Comparison of ENCODE assay signal across 8 mouse cellular contexts in genomic region chr2:67564851-67565479, GRCm38 (mm10). TPM values are rescaled to one million over a fixed set of nuclear protein-coding genes. Genes with fewer than 3 reads are reported as not detected.
DNase-seq lines count a peak whose midpoint lies in the region; ATAC-seq lines count a peak whose summit lies in the region.

No protein-coding gene starts in this region.

- no peaks in the 10 kb centered on the region for H3K9me3 ChIP-seq in forebrain, embryonic 11.5 days (ENCODE audit: control insufficient read depth, low read length)
- no peaks in the 10 kb centered on the region for H3K9me3 ChIP-seq in heart, embryonic 15.5 days (replicated peaks)
- no peaks in the 10 kb centered on the region for H3K9me3 ChIP-seq in liver, embryonic 15.5 days (replicated peaks)

- H3K4me1 ChIP-seq in forebrain, embryonic 11.5 days (replicated peaks; ENCODE audit: control insufficient read depth, insufficient read depth, low read length), result no peaks in the 10 kb centered on the region; the same call in 1 of the 2 replicates
- H3K4me1 ChIP-seq in heart, embryonic 15.5 days (replicated peaks), result peaks cover 17% of the 10 kb centered on the region
- no peaks in the 10 kb centered on the region for H3K4me1 ChIP-seq in liver, embryonic 15.5 days (replicated peaks)

- WGBS in forebrain, embryonic 11.5 days, result 2% methylated on average over 23 of the region's 23 CpGs
- 3% methylated on average over 23 of the region's 23 CpGs for WGBS in heart, embryonic 15.5 days
- 4% methylated on average over 23 of the region's 23 CpGs for WGBS in liver, embryonic 15.5 days (ENCODE audit: insufficient replicate concordance)

- H3K4me3 ChIP-seq in forebrain, embryonic 11.5 days (ENCODE audit: low read depth, low read length), result peak overlapping the region; percentile 74
- H3K4me3 ChIP-seq in heart, embryonic 15.5 days, result peak overlapping the region; percentile 82
- peak overlapping the region; percentile 47 for H3K4me3 ChIP-seq in liver, embryonic 15.5 days (replicated peaks)

- DNase-seq in ovary, postnatal 10 days (ENCODE audit: low spot score), result peak; percentile 29
- no peak for DNase-seq in ovary, adult 18-20 months (ENCODE audit: low spot score)
- no peak for DNase-seq in forebrain, embryonic 11.5 days (ENCODE audit: low spot score)
- DNase-seq in layer of hippocampus, adult 8-10 months (ENCODE audit: low spot score in 2 of 2), result peak; percentile 54 to 61
- peak; percentile 71 for DNase-seq in right cerebral cortex, adult 18-20 months
- DNase-seq in spleen, adult 12 weeks (ENCODE audit: low spot score), result no peak

- peak; percentile 86 for ATAC-seq in forebrain, embryonic 11.5 days (replicated peaks; ENCODE audit: low FRiP score)
- ATAC-seq in heart, embryonic 15.5 days (replicated peaks; ENCODE audit: insufficient number of reproducible peaks, insufficient read depth, low FRiP score, low read depth), result peak; percentile 61
- ATAC-seq in liver, embryonic 15.5 days (ENCODE audit: insufficient read depth), result no peak

- H3K9ac ChIP-seq in forebrain, embryonic 11.5 days (ENCODE audit: low read length), result peak overlapping the region; percentile 79
- H3K9ac ChIP-seq in heart, embryonic 15.5 days, result peak overlapping the region; percentile 59
- no peak overlapping the region for H3K9ac ChIP-seq in liver, embryonic 15.5 days

- H3K4me2 ChIP-seq in forebrain, embryonic 11.5 days (ENCODE audit: low read depth, low read length, severe bottlenecking), result peak overlapping the region; percentile 93
- peak overlapping the region; percentile 96 for H3K4me2 ChIP-seq in heart, embryonic 15.5 days
- peak overlapping the region; percentile 59 for H3K4me2 ChIP-seq in liver, embryonic 15.5 days

- H3K27ac ChIP-seq in forebrain, embryonic 11.5 days (ENCODE audit: low read depth, low read length), result peak overlapping the region; percentile 48
- H3K27ac ChIP-seq in heart, embryonic 15.5 days, result peak overlapping the region; percentile 65
- H3K27ac ChIP-seq in liver, embryonic 15.5 days (replicated peaks), result no peak overlapping the region

- no peaks in the 10 kb centered on the region for H3K27me3 ChIP-seq in forebrain, embryonic 11.5 days (ENCODE audit: control insufficient read depth, insufficient read depth, low read length)
- no peaks in the 10 kb centered on the region for H3K27me3 ChIP-seq in heart, embryonic 15.5 days
- peaks cover 35% of the 10 kb centered on the region for H3K27me3 ChIP-seq in liver, embryonic 15.5 days

- H3K36me3 ChIP-seq in forebrain, embryonic 11.5 days (ENCODE audit: control insufficient read depth, insufficient read depth, low read length), result no peaks in the 10 kb centered on the region
- H3K36me3 ChIP-seq in heart, embryonic 15.5 days, result no peaks in the 10 kb centered on the region
- no peaks in the 10 kb centered on the region for H3K36me3 ChIP-seq in liver, embryonic 15.5 days (replicated peaks)

RNA-seq across cellular contexts. Expression of gene B3galt1, which starts 0.7 kb away (rescaled TPM):
- polyA plus RNA-seq in forebrain, embryonic 11.5 days (2014; fragmentation: Nextera tagmentation; extraction: Ambion mirVana), result 13.4 and 14.0 TPM in 2 replicates
- polyA plus RNA-seq in heart, embryonic 15.5 days (2015; fragmentation: Nextera tagmentation; extraction: Ambion mirVana), result 7.2 and 7.6 TPM in 2 replicates
- total RNA-seq in layer of hippocampus, adult 8-10 months (2022), result 10 to 100 TPM; 64.0 to 87.7 (median 74.8) TPM
- polyA plus RNA-seq in liver, embryonic 15.5 days (2015; fragmentation: Nextera tagmentation; extraction: Ambion mirVana), result 0.38 and 0.40 TPM in 2 replicates

Comparison
In these comparisons a context has a peak if more than half of its experiments do, and no peak if none do; other contexts are left out.
1. DNase-seq: peak in ovary, postnatal 10 days (single experiment), layer of hippocampus, adult 8-10 months (2 of 2) and right cerebral cortex, adult 18-20 months (single experiment); none in ovary, adult 18-20 months (single experiment), forebrain, embryonic 11.5 days (single experiment) and spleen, adult 12 weeks (single experiment).
2. Peak in every context shown above with its lines, with median percentiles within 50 percentile points of each other: H3K4me2 ChIP-seq and H3K4me3 ChIP-seq.